Mouse (Mus musculus) hindbrain, embryonic 13.5 days (tissue): ENCODE data around the gene Abcg1. TPM values are rescaled to one million over a fixed set of nuclear protein-coding genes. Genes with fewer than 3 reads are reported as not detected.

Experiments
- ATAC-seq: fragments of 200-750 bp; cut with Nextera tagmentation; 2 replicates; pipeline ENCODE4 v1.8.0; 2017; ENCODE audit warnings: moderate TSS enrichment; ENCODE audit not compliant: low FRiP score
- H3K27ac ChIP-seq: fragments of 300-500 bp; sonication (generic); 2 replicates; pipeline ENCODE4 v1.5.1; 2015; ENCODE audit warnings: inconsistent platforms, mild to moderate bottlenecking, moderate library complexity
- H3K27me3 ChIP-seq: fragments of 300-500 bp; sonication (generic); 2 replicates; pipeline ENCODE4 v1.6.1; 2015; ENCODE audit warnings: mild to moderate bottlenecking, inconsistent platforms
- H3K36me3 ChIP-seq: fragments of 300-500 bp; sonication (generic); 2 replicates; pipeline ENCODE4 v1.6.1; 2015; ENCODE audit warnings: mild to moderate bottlenecking, inconsistent platforms
- H3K4me1 ChIP-seq: fragments of 300-500 bp; sonication (generic); replicated peaks from 2 replicates; pipeline ENCODE4 v1.6.1; 2015; ENCODE audit warnings: inconsistent platforms
- H3K4me2 ChIP-seq: fragments of 300-500 bp; sonication (generic); 2 replicates; pipeline ENCODE4 v1.6.1; 2015; ENCODE audit warnings: inconsistent platforms, mild to moderate bottlenecking, moderate library complexity
- H3K4me3 ChIP-seq: fragments of 300-500 bp; sonication (generic); 2 replicates; pipeline ENCODE4 v1.5.1; 2015; ENCODE audit warnings: mild to moderate bottlenecking, inconsistent platforms
- H3K9ac ChIP-seq: fragments of 300-500 bp; sonication (generic); 2 replicates; pipeline ENCODE4 v1.6.1; 2015; ENCODE audit warnings: mild to moderate bottlenecking, inconsistent platforms
- H3K9me3 ChIP-seq: fragments of 300-500 bp; sonication (generic); 2 replicates; pipeline ENCODE4 v1.6.1; 2016; ENCODE audit warnings: inconsistent platforms
- WGBS: fragments of 180-500 bp; shearing (Covaris S2); methylation state at CpG from one replicate; pipeline ENCODE4 v1.1.7; 2015; 5-methylcytosine and 5-hydroxymethylcytosine counted together
- polyA plus RNA-seq: library from polyadenylated mRNA; unstranded; fragments of >200 nt; fragmentation: Nextera tagmentation; extraction: Ambion mirVana; gene quantifications from 2 replicates; pipeline ENCODE4 v1.2.1, GENCODE M21; 2015

Gene Abcg1
- polyA plus RNA-seq, 1 experiment from 2014 or later = 19.3 TPM

GRCm38 (mm10) chr17:31086196-31086595 is 28.7 kb downstream of the Abcg1 start:
- 87% methylated on average over 7 of the region's 7 CpGs for WGBS
- Histone ChIP-seq H3K36me3 (no peaks in the 10 kb centered on the region), H3K27me3 (no peaks in the 10 kb centered on the region)

DNA sequence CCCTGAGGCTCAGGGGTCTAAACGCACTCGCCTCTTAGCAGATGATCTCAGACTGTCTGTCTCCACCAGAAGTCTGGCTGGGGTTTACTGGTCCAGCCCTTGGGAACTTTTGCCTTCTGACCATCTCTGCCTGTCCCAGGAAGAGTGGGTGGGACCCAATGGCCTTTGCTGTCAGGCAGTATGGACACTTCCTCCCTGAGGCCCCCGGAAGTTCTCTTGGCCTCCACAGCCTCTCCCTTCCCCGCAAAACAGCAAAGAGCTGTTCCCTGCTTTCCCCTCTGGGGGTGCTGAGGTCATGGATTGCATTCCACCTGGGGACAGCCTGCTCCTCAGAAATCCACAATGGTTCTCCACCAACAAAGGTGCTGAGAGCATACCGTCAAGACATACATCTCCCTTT is 31.2 kb downstream of the Abcg1 start:
- Histone ChIP-seq H3K4me1 (peaks cover 44% of the 10 kb centered on the region), H3K4me2 (no peak overlapping the region), H3K27ac (no peak overlapping the region), H3K4me3 (no peak overlapping the region), H3K27me3 (no peaks in the 10 kb centered on the region), H3K9me3 (no peaks in the 10 kb centered on the region), H3K36me3 (peaks cover 10% of the 10 kb centered on the region), H3K9ac (no peak overlapping the region; the same call in 1 of the 2 replicates)
- ATAC-seq = no peak
- 56% methylated on average over 5 of the region's 5 CpGs for WGBS

More at GRCm38 (mm10) chr17:31086196-31086595, 28.7 kb downstream of the Abcg1 start:
- no peak for ATAC-seq
- no peak overlapping the region for H3K4me3 ChIP-seq
- no peak overlapping the region for H3K27ac ChIP-seq
- H3K9me3 ChIP-seq = no peaks in the 10 kb centered on the region
- H3K4me1 ChIP-seq = peaks cover 40% of the 10 kb centered on the region
- H3K9ac ChIP-seq = no peak overlapping the region
- no peak overlapping the region for H3K4me2 ChIP-seq

GRCm38 (mm10) chr17:31089848-31090247 is 32.4 kb downstream of the Abcg1 start:
- Histone ChIP-seq H3K27me3 (no peaks in the 10 kb centered on the region), H3K36me3 (peaks cover 10% of the 10 kb centered on the region), H3K4me1 (peaks cover 48% of the 10 kb centered on the region), H3K27ac (peak overlapping the region; percentile 46), H3K4me2 (no peak overlapping the region), H3K9me3 (no peaks in the 10 kb centered on the region), H3K4me3 (no peak overlapping the region), H3K9ac (no peak overlapping the region)
- WGBS = 83% methylated on average over 8 of the region's 8 CpGs
- ATAC-seq = no peak

GRCm38 (mm10) chr17:31091023-31091735 is 33.7 kb downstream of the Abcg1 start:
- Histone ChIP-seq H3K4me3 (no peak overlapping the region), H3K9ac (peak overlapping the region; percentile 49; the same call in 1 of the 2 replicates), H3K4me2 (0 out of 2 replicates have a peak overlapping the region, but pooled peaks have one; percentile 1), H3K4me1 (peaks cover 48% of the 10 kb centered on the region), H3K36me3 (peaks cover 23% of the 10 kb centered on the region), H3K9me3 (no peaks in the 10 kb centered on the region), H3K27me3 (no peaks in the 10 kb centered on the region), H3K27ac (peak overlapping the region; percentile 46)
- ATAC-seq = no peak
- 45% methylated on average over 13 of the region's 13 CpGs for whole genome bisulfite sequencing

DNA sequence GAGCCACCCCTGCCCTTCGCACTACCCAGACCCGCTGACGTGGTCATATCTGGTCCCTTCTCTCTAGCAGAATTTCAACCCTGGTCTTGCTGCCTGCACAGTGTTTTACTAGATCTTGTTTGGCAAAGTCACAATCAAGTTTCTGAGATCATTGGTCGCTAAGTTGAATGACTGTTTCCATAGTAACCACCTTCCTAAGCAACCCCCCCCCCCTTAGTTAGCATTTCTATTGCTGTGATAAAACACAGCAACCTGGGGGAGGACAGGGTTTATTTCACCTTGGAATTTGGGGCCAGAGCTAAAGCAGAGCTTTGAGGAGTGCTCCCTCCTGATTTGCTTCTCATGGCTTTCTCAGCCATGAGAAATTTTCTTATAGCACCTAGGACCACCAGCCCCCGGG is 37.3 kb downstream of the Abcg1 start:
- no peak overlapping the region for H3K4me3 ChIP-seq
- no peak overlapping the region for H3K27ac ChIP-seq
- H3K36me3 ChIP-seq = peaks cover 48% of the 10 kb centered on the region
- WGBS = 49% methylated on average over 5 of the region's 5 CpGs
- ATAC-seq = no peak
- no peak overlapping the region for H3K4me2 ChIP-seq
- peaks cover 27% of the 10 kb centered on the region for H3K4me1 ChIP-seq
- no peaks in the 10 kb centered on the region for H3K9me3 ChIP-seq
- no peak overlapping the region for H3K9ac ChIP-seq
- no peaks in the 10 kb centered on the region for H3K27me3 ChIP-seq

DNA sequence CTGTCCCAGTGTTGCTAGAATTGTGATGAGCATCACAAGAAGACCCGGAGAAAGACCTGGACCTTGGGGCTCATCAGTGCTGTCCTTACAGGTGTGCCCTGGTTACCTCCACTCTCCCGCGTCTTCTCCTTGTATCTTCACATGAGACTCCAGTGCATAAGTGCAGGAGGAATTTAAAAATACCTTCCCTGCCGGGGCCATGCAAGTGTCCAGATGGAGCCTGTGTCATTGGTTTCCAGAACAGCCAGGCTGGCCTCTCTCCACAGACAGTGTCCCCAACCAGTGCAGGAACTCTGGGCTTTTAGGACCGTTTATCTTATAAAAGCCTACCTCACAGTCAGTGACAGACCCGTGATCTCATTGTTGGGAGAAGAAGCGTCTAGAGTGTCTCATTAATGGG is 38.1 kb downstream of the Abcg1 start:
- 86% methylated on average over 7 of the region's 7 CpGs for WGBS
- no peak overlapping the region for H3K4me3 ChIP-seq
- no peaks in the 10 kb centered on the region for H3K9me3 ChIP-seq
- H3K9ac ChIP-seq = no peak overlapping the region
- ATAC-seq = no peak
- peaks cover 19% of the 10 kb centered on the region for H3K4me1 ChIP-seq
- H3K36me3 ChIP-seq = peaks cover 54% of the 10 kb centered on the region
- H3K27me3 ChIP-seq = no peaks in the 10 kb centered on the region
- H3K27ac ChIP-seq = no peak overlapping the region
- no peak overlapping the region for H3K4me2 ChIP-seq

- Histone ChIP-seq H3K27ac (no peak overlapping the region), H3K4me2 (no peak overlapping the region), H3K4me3 (no peak overlapping the region), H3K9ac (no peak overlapping the region), H3K4me1 (peaks cover 8% of the 10 kb centered on the region), H3K9me3 (no peaks in the 10 kb centered on the region), H3K27me3 (no peaks in the 10 kb centered on the region), H3K36me3 (peaks cover 54% of the 10 kb centered on the region)
- ATAC-seq = no peak
- WGBS = 96% methylated on average over 2 of the region's 2 CpGs
Observed at GRCm38 (mm10) chr17:31096893-31097292, 39.4 kb downstream of the Abcg1 start.

GRCm38 (mm10) chr17:31098788-31099187 is 41.3 kb downstream of the Abcg1 start:
- 90% methylated on average over 5 of the region's 5 CpGs for WGBS
- H3K27me3 ChIP-seq = no peaks in the 10 kb centered on the region

GRCm38 (mm10) chr17:31103007-31103570 is 45.6 kb downstream of the Abcg1 start:
- Histone ChIP-seq H3K4me2 (no peak overlapping the region), H3K27ac (no peak overlapping the region), H3K4me1 (no peaks in the 10 kb centered on the region), H3K4me3 (no peak overlapping the region), H3K9me3 (no peaks in the 10 kb centered on the region), H3K9ac (no peak overlapping the region), H3K36me3 (peaks cover 51% of the 10 kb centered on the region), H3K27me3 (no peaks in the 10 kb centered on the region)
- WGBS = 90% methylated on average over 8 of the region's 8 CpGs
- no peak for ATAC-seq

More at GRCm38 (mm10) chr17:31098788-31099187, 41.3 kb downstream of the Abcg1 start:
- Histone ChIP-seq H3K4me3 (no peak overlapping the region), H3K27ac (no peak overlapping the region), H3K9me3 (no peaks in the 10 kb centered on the region), H3K9ac (no peak overlapping the region), H3K4me1 (peaks cover 4% of the 10 kb centered on the region; the same call in 1 of the 2 replicates), H3K36me3 (peaks cover 49% of the 10 kb centered on the region), H3K4me2 (no peak overlapping the region)
- no peak for ATAC-seq

DNA sequence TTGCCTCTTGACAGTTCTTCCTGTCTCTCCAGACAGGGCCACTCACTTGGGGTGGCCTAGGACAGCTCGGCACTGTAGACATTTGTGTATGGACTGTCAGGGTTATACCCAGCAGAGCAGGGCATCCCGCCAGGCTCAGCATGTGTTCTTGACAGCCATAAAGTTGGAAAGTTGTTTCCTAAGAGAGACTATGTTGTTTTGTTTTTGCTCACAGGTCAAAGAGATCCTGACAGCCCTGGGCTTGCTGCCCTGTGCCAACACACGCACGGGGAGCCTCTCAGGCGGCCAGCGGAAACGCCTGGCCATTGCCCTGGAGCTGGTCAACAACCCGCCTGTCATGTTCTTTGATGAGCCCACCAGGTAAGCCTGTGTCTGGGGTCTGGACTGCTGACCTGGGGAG is 46.3 kb downstream of the Abcg1 start:
- WGBS = 89% methylated on average over 8 of the region's 8 CpGs
- ATAC-seq = no peak

GRCm38 (mm10) chr17:31108388-31108787 is 50.9 kb downstream of the Abcg1 start:
- Histone ChIP-seq H3K27ac (no peak overlapping the region), H3K4me2 (no peak overlapping the region), H3K36me3 (peaks cover 83% of the 10 kb centered on the region), H3K27me3 (no peaks in the 10 kb centered on the region), H3K9me3 (no peaks in the 10 kb centered on the region), H3K9ac (no peak overlapping the region), H3K4me3 (no peak overlapping the region), H3K4me1 (peaks cover 7% of the 10 kb centered on the region)
- no peak for ATAC-seq
- 95% methylated on average over 15 of the region's 15 CpGs for WGBS

More for the DNA sequence above, 46.3 kb downstream of the Abcg1 start:
- Histone ChIP-seq H3K4me1 (no peaks in the 10 kb centered on the region), H3K4me2 (no peak overlapping the region), H3K4me3 (no peak overlapping the region), H3K27ac (no peak overlapping the region), H3K9ac (no peak overlapping the region), H3K9me3 (no peaks in the 10 kb centered on the region), H3K36me3 (peaks cover 56% of the 10 kb centered on the region), H3K27me3 (no peaks in the 10 kb centered on the region)

DNA sequence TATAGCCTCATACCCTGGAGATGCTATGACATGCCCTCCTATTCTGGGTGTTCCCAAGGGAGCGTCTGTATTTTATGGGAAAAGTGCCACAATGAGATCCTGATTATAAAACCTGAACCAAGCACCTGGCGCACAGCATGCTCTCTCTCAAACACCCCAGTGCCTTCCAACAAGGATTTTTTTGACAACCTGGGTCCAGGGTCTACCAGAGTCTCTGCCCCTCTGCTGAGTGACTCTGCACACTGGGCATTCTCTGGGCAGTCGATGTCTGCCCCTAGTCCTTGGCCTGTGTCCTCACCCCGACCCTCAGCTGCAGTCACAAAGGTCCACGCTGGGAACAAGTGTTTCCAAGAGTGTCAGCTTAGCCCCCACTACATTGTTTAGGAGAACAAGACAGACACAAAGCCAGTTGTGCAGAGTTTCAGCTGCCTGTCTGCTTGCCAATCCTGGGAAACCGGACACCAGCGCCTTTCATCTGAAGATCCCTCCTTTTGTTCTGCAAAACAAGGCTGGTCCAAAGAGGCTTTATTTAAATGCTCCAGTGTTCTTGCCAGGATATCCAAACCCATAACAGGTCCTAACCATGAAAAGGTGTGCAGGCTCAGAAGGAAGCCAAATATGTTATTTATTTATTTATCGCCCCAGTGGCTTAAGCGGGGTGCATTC is 55.8 kb downstream of the Abcg1 start:
- H3K4me2 ChIP-seq = no peak overlapping the region
- peak overlapping the region; percentile 31; the same call in 1 of the 2 replicates for H3K27ac ChIP-seq
- no peak overlapping the region for H3K9ac ChIP-seq
- H3K4me1 ChIP-seq = peaks cover 13% of the 10 kb centered on the region
- no peaks in the 10 kb centered on the region for H3K9me3 ChIP-seq
- WGBS = 27% methylated on average over 9 of the region's 9 CpGs
- peaks cover 77% of the 10 kb centered on the region for H3K36me3 ChIP-seq
- no peak for ATAC-seq
- H3K27me3 ChIP-seq = no peaks in the 10 kb centered on the region
- H3K4me3 ChIP-seq = no peak overlapping the region
